15 mouse cellular contexts compared by ENCODE assay signal in genomic region chr12:17699480-17699879, GRCm38 (mm10). TPM values are rescaled to one million over a fixed set of nuclear protein-coding genes. Genes with fewer than 3 reads are reported as not detected.
DNase-seq lines count a peak whose midpoint lies in the region; ATAC-seq and TF ChIP-seq lines count a peak whose summit lies in the region.
"Had no signal": no experiment of that assay in that cellular context is flagged by ENCODE, and none has a peak within 500 bp of the region (broad histone marks: within the 10 kb centered on the region; RNA-seq: fewer than 3 reads in every experiment).

No protein-coding gene starts in this region.

- peak; percentile 63 for DNase-seq in kidney, adult 2 months
- peak; percentile 43 for DNase-seq in embryo, embryonic 10.5 days (ENCODE audit: low spot score)
- DNase-seq in hindbrain, embryonic 10.5 days (ENCODE audit: low spot score), result peak; percentile 36
- DNase-seq in heart, adult 2 months, result no peak
- no peak for DNase-seq in spleen, postnatal 10 days (ENCODE audit: low spot score in 2 of 2)
- DNase-seq: layer of hippocampus, postnatal 36 days; spleen, adult 18-20 months; thymus, adult 18-20 months had no signal

- no peak overlapping the region for H3K4me3 ChIP-seq in kidney, adult 2 months (ENCODE audit: insufficient read depth, low read depth, low read length)
- no peak overlapping the region for H3K4me3 ChIP-seq in kidney, embryonic 15.5 days (replicated peaks)
- no peak overlapping the region for H3K4me3 ChIP-seq in hindbrain, embryonic 10.5 days
- H3K4me3 ChIP-seq in liver, embryonic 15.5 days (replicated peaks), result no peak overlapping the region
- H3K4me3 ChIP-seq in heart, adult 2 months, result no peak overlapping the region
- H3K4me3 ChIP-seq: embryonic facial prominence, embryonic 13.5 days; heart, embryonic 15.5 days; intestine, embryonic 15.5 days; limb, embryonic 12.5 days had no signal

- TF ChIP-seq POLR2A in kidney, adult 2 months (IDR thresholded peaks at IDR 0.05; ENCODE audit: low read depth, low read length), result no peak
- no peak for TF ChIP-seq POLR2A in heart, adult 2 months (IDR thresholded peaks at IDR 0.05; ENCODE audit: insufficient read depth, low read depth, low read length)

- H3K27ac ChIP-seq in kidney, adult 2 months (ENCODE audit: insufficient read depth, low read depth, low read length), result no peak overlapping the region
- H3K27ac ChIP-seq in kidney, embryonic 15.5 days, result no peak overlapping the region
- peak overlapping the region; percentile 76 for H3K27ac ChIP-seq in hindbrain, embryonic 10.5 days
- peak overlapping the region; percentile 16; the same call in 1 of the 2 replicates for H3K27ac ChIP-seq in liver, embryonic 15.5 days (replicated peaks)
- H3K27ac ChIP-seq in heart, adult 2 months, result no peak overlapping the region
- H3K27ac ChIP-seq: embryonic facial prominence, embryonic 13.5 days; heart, embryonic 15.5 days; intestine, embryonic 15.5 days; limb, embryonic 12.5 days had no signal

- H3K9me3 ChIP-seq in kidney, embryonic 15.5 days (replicated peaks), result no peaks in the 10 kb centered on the region
- no peaks in the 10 kb centered on the region for H3K9me3 ChIP-seq in hindbrain, embryonic 10.5 days
- no peaks in the 10 kb centered on the region for H3K9me3 ChIP-seq in liver, embryonic 15.5 days (replicated peaks)
- H3K9me3 ChIP-seq: embryonic facial prominence, embryonic 13.5 days; heart, embryonic 15.5 days; intestine, embryonic 15.5 days; limb, embryonic 12.5 days had no signal

- no peak overlapping the region for H3K4me2 ChIP-seq in kidney, embryonic 15.5 days
- H3K4me2 ChIP-seq in liver, embryonic 15.5 days, result peak overlapping the region; percentile 13; the same call in 1 of the 2 replicates
- H3K4me2 ChIP-seq: embryonic facial prominence, embryonic 13.5 days; heart, embryonic 15.5 days; intestine, embryonic 15.5 days; limb, embryonic 12.5 days had no signal

- H3K4me1 ChIP-seq in kidney, adult 2 months (ENCODE audit: control insufficient read depth, insufficient read depth, low read length), result peaks cover 57% of the 10 kb centered on the region
- H3K4me1 ChIP-seq in kidney, embryonic 15.5 days, result peaks cover 54% of the 10 kb centered on the region
- H3K4me1 ChIP-seq in hindbrain, embryonic 10.5 days (replicated peaks), result peaks cover 63% of the 10 kb centered on the region
- H3K4me1 ChIP-seq in liver, embryonic 15.5 days (replicated peaks), result peaks cover 44% of the 10 kb centered on the region
- H3K4me1 ChIP-seq in heart, adult 2 months (ENCODE audit: control insufficient read depth, insufficient read depth, low read length), result peaks cover 34% of the 10 kb centered on the region

- 52% methylated on average over 1 of the region's 1 CpGs for WGBS in kidney, adult 2 months
- WGBS in kidney, embryonic 15.5 days, result 75% methylated on average over 1 of the region's 1 CpGs
- WGBS in hindbrain, embryonic 10.5 days, result 72% methylated on average over 1 of the region's 1 CpGs
- WGBS in liver, embryonic 15.5 days (ENCODE audit: insufficient replicate concordance), result 31% methylated on average over 1 of the region's 1 CpGs
- 91% methylated on average over 1 of the region's 1 CpGs for WGBS in heart, adult 2 months

- intact Hi-C loops in heart, adult 2 months (cut with DNase I), result no loop called here

- no peak for TF ChIP-seq EP300 in heart, adult 2 months (IDR thresholded peaks at IDR 0.05; ENCODE audit: insufficient read depth, low read depth, low read length)

- H3K79me2 ChIP-seq in heart, adult 2 months (replicated peaks; ENCODE audit: control insufficient read depth, insufficient read depth, low read length), result peaks cover 4% of the 10 kb centered on the region; the same call in 1 of the 2 replicates

- no peak overlapping the region for H3K9ac ChIP-seq in kidney, embryonic 15.5 days
- no peak overlapping the region for H3K9ac ChIP-seq in liver, embryonic 15.5 days
- H3K9ac ChIP-seq in heart, adult 2 months (ENCODE audit: low read depth, low read length), result no peak overlapping the region
- H3K9ac ChIP-seq: embryonic facial prominence, embryonic 13.5 days; heart, embryonic 15.5 days; intestine, embryonic 15.5 days; limb, embryonic 12.5 days had no signal

- no peak for TF ChIP-seq CTCF in kidney, adult 2 months (conservative IDR thresholded peaks at IDR 0.05; ENCODE audit: insufficient read depth, insufficient read length, low read depth, low read length)
- no peak for TF ChIP-seq CTCF in heart, adult 2 months (IDR thresholded peaks at IDR 0.05)

- no peaks in the 10 kb centered on the region for H3K36me3 ChIP-seq in kidney, adult 2 months (ENCODE audit: control insufficient read depth, insufficient read depth, low read length)
- no peaks in the 10 kb centered on the region for H3K36me3 ChIP-seq in kidney, embryonic 15.5 days
- no peaks in the 10 kb centered on the region for H3K36me3 ChIP-seq in hindbrain, embryonic 10.5 days
- no peaks in the 10 kb centered on the region for H3K36me3 ChIP-seq in liver, embryonic 15.5 days (replicated peaks)
- no peaks in the 10 kb centered on the region for H3K36me3 ChIP-seq in heart, adult 2 months (ENCODE audit: control insufficient read depth, insufficient read depth, low read length)
- H3K36me3 ChIP-seq: embryonic facial prominence, embryonic 13.5 days; heart, embryonic 15.5 days; intestine, embryonic 15.5 days; limb, embryonic 12.5 days had no signal

- H3K27me3 ChIP-seq in kidney, adult 2 months (replicated peaks; ENCODE audit: control insufficient read depth, insufficient read depth, low read length), result no peaks in the 10 kb centered on the region
- H3K27me3 ChIP-seq in kidney, embryonic 15.5 days, result no peaks in the 10 kb centered on the region
- H3K27me3 ChIP-seq in hindbrain, embryonic 10.5 days (ENCODE audit: insufficient read depth, poor library complexity, severe bottlenecking), result no peaks in the 10 kb centered on the region
- no peaks in the 10 kb centered on the region for H3K27me3 ChIP-seq in liver, embryonic 15.5 days
- H3K27me3 ChIP-seq in heart, adult 2 months (ENCODE audit: control insufficient read depth, insufficient read depth, low read length), result no peaks in the 10 kb centered on the region
- H3K27me3 ChIP-seq: embryonic facial prominence, embryonic 13.5 days; heart, embryonic 15.5 days; intestine, embryonic 15.5 days; limb, embryonic 12.5 days had no signal

- ATAC-seq in kidney, embryonic 15.5 days (replicated peaks; ENCODE audit: low FRiP score), result no peak
- peak; percentile 62 for ATAC-seq in liver, embryonic 15.5 days (ENCODE audit: insufficient read depth)
- ATAC-seq in CD4-positive, CD25-positive, alpha-beta regulatory T cell, adult 4 months, result no peak
- ATAC-seq: intestine, embryonic 15.5 days had no signal

RNA-seq across cellular contexts. Expression of gene Hpcal1, which starts 8.8 kb away (rescaled TPM):
- polyA plus RNA-seq in kidney, adult 2 months (2012; rRNA removed), result 128 and 144 TPM in 2 replicates
- polyA plus RNA-seq in kidney, embryonic 15.5 days (2015; fragmentation: Nextera tagmentation; extraction: Ambion mirVana), result 51.4 and 55.5 TPM in 2 replicates
- 35.9 and 39.9 TPM in 2 replicates for polyA plus RNA-seq in hindbrain, embryonic 10.5 days (2016; fragmentation: Nextera tagmentation; extraction: Ambion mirVana)
- polyA plus RNA-seq in liver, embryonic 15.5 days (2015; fragmentation: Nextera tagmentation; extraction: Ambion mirVana), result 20.3 and 22.2 TPM in 2 replicates
- total RNA-seq in heart, adult 2 months (2021), result 10 to 100 TPM; 16.3 to 21.5 TPM
- 37.9 and 41.9 TPM in 2 replicates for polyA plus RNA-seq in heart, adult 2 months (2012; rRNA removed)
- polyA plus RNA-seq in CD4-positive, CD25-positive, alpha-beta regulatory T cell, adult 4 months (2017; shearing (Covaris generic)), result 10 to 100 TPM; 71.5 to 87.9 TPM

Comparison
In these comparisons a context has a peak if more than half of its experiments do, and no peak if none do; other contexts are left out.
1. DNase-seq: peak in kidney, adult 2 months (single experiment), embryo, embryonic 10.5 days (single experiment) and hindbrain, embryonic 10.5 days (single experiment); none in heart, adult 2 months (0 of 2) and spleen, postnatal 10 days (0 of 2).
2. H3K27ac ChIP-seq: peak in hindbrain, embryonic 10.5 days (single experiment) and liver, embryonic 15.5 days (single experiment); none in kidney, adult 2 months (single experiment), kidney, embryonic 15.5 days (single experiment) and heart, adult 2 months (single experiment).